Mouse (Mus musculus) 3134 (cell line): ENCODE measurements around the gene Lnx1.

Experiments
- DNase-seq: peaks from one replicate; pipeline ENCODE4 v3.0.0-alpha.2; 2011; ENCODE audit warnings: low spot score; ENCODE audit not compliant: insufficient read length; ENCODE audit errors: extremely low read depth

The Lnx1 gene

DNA sequence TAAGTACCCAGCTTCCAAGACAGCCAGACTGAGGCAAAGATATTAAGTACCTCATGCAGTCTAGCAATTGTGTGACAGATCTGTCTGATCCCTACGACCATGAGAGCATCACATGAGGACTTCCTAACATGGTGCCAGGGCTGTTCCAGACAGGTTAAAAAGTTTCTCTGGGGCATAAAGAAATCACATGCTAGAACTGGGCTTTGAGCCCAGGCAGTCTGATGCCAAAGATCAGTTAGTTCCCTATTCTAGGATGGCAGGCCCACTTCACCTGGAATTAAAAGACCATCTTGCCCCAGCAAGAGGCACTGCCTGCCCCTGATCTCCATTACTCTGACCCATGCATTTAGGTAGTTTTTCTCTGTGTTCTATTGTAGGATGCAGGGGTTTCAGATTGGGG, 3.0 kb downstream of the Lnx1 start:
- DNase-seq: no peak

DNA sequence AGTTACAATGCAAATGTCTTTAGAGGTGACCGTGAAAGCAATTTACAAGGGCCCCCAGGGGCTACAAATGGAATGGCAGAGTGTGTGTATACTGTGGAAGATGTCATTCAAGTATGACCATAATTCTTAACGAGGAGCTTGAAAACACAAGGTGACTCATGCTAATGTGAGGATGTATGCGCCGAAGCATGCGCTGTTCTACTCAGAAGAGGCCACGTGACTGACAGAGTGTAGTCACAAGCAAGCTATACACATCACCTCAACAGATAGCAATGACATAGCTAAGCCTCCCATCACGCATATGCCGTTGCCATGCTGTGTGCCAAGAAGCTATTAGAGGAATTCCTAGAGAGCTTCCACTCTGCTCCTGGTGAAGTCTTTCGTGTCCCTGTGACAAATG, 5.2 kb downstream of the Lnx1 start:
- DNase-seq: no peak

DNA sequence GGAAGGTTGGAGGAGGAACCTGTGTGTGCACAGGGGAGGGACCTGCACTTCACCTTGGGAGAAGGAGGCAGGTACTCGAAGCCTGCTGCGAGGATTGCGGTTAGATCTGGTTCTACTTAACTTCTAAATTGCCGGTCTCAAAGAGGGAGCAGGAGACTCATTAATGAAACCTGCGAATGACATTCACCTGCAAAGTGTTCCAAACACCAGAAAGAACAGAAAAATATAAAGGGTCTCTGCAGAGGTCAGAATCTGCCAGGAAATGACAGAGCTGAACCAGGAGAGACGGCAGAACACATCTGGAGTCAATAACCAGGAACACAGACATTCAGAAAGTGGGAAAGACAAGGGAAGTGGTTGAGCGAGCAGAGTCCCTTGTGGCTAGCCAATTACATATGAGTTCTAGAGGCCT, 8.3 kb downstream of the Lnx1 start:
- no peak for DNase-seq

- DNase-seq: no peak
Observed at GRCm38 (mm10) chr5:74693836-74694235, 8.9 kb downstream of the Lnx1 start.

DNA sequence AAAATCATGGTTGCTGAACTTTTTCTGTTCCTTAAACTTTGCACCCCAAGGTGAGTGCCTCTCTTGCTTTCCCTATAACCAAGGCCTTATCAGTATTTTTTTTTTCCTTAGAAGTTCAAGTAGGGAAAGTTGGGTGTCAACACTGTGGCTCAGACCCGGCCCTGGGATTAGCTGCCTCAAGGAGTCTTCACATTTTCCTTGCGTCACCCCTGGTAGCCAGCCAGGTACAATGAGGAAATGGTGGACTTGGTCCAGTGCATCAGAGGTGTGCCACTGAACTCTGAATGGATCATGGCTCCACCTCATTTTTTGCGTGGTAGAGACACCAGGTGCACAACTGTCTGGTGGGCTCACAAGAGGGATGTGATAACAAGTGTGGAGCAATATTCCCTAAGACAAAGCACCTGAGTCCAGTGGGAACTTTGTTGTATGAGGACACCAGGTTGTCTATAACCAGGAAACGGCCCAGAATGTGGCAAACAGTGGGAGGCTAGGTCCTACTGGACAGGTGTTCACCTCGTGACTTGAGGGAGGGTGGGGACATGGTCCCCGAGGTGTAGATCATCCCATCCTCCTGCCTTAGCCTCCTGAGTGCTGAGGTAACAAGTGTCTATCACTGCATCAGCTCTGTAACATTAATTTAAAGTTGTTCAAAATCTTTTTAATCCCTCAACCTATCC, 10.2 kb downstream of the Lnx1 start:
- no peak for DNase-seq

GRCm38 (mm10) chr5:74688822-74689221, 13.9 kb downstream of the Lnx1 start:
- DNase-seq: no peak

GRCm38 (mm10) chr5:74684944-74685343, 17.8 kb downstream of the Lnx1 start:
- no peak for DNase-seq

DNA sequence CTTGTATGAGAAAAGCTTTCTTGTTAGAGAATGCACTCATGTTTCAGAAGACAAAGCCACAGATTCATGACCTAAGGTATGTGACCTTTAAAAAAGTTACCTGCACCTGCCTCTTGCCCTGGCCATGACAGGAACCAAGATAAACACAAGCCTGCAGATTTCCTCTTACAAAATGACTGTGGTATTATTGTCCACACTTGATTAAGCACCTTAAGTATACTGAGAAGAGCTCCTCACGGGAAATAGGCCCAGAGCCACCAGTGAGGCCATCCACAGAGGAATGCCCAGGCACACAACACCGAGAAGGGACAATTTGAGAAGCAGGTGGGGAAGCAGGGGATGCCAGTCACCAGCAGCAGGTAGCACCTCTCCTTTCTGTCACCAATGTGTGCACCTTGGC, 18.9 kb downstream of the Lnx1 start:
- DNase-seq: no peak

GRCm38 (mm10) chr5:74682735-74683134, 20.0 kb downstream of the Lnx1 start:
- no peak for DNase-seq

DNA sequence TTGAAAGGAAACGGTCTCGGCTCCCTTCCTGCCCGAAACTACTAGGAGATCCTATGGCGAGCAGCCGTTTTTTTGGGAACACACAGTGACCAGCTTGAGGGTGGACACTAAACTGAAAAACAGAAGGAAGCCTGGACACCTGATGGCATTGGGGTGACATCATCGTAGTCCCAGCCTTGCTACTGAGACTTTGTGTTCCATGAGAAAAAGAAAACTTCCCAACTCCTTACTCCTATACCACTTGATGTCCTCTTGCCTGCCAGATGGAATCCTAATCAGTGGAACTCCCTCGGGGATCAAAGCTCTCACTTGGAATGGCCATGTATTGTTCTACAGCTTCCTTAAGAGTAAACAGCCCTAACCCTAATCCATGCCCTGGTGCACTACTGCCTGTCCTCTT, 23.1 kb downstream of the Lnx1 start:
- DNase-seq: no peak

DNA sequence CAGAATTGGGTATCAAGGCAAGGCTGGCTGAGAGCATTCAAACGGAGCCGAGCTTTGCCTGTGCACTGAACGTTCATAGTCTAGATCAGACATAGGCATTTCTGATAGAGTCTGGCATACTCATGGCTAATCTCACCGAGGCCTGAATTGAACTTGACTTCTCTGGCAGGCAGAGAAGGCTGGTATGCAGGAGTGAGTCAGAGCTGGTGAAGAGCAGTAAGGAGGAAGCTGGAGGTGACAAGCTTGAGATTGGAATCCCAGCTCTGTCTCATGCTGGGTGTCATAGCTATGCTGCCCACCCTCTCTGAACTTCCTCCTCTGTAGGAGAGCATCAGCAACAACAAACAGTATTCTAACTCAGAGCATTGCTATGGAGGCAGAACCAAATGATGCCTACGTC, 24.0 kb downstream of the Lnx1 start:
- no peak for DNase-seq

- no peak for DNase-seq
Observed at GRCm38 (mm10) chr5:74677399-74678338, 25.0 kb downstream of the Lnx1 start.

GRCm38 (mm10) chr5:74672556-74672955, 30.2 kb downstream of the Lnx1 start:
- DNase-seq: no peak

DNA sequence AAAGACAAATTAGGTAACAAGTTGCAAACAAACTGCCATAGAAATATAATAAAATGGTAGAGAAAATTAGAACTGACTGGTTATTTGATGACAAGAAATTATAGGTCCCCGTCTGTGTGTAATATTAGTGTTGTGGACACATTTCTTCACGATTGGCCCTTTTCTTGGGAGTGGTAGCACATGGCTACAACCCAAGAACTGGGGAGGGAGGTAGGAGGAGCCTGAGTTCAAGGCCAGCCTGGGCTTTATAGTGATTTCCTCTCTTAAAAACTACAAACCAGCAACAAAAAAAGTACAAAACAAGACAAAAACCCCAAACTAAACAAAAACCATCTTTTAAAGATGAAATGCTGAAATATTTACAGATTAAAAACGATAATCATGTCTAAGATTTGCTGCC, 31.8 kb downstream of the Lnx1 start:
- no peak for DNase-seq

DNA sequence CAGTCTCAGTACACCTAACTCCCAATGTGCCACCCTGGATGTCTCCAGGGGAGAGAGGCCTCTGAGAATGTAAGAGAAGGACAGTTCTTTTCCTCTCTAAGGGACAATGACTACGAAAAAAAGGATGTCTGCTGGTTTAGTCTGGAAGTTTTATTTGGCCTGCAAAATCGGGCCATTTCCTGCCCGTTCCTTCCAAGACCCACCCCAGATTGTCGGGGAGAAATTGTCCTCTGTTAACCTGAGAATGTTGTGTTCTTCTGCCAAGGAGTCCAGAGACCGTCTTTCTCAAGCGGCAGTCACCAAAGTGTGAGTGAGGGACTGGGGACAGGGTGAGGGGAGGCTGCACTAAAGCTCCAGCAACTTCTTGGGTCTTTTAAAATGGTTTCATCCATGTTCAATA, 32.8 kb downstream of the Lnx1 start:
- DNase-seq: no peak

DNA sequence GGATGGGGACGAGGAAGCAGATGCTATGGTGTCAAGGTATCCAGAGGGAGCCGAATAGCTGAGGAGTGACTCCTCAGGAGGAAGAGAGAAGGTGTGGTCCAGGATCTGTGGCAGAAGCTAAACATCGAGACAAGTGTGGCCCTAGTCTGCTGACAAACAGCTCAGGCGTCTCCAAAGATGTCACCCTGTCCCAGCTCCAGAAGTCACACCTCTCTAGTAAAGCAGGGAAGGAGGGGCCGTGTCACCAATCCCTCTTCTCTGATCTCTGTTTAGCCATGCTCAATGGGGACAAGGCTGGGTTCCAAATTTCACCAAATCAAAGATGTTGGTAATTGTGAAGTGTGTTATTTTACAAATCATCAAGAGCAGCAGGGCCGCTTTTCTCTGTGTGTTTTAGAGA, 33.8 kb downstream of the Lnx1 start:
- no peak for DNase-seq

DNA sequence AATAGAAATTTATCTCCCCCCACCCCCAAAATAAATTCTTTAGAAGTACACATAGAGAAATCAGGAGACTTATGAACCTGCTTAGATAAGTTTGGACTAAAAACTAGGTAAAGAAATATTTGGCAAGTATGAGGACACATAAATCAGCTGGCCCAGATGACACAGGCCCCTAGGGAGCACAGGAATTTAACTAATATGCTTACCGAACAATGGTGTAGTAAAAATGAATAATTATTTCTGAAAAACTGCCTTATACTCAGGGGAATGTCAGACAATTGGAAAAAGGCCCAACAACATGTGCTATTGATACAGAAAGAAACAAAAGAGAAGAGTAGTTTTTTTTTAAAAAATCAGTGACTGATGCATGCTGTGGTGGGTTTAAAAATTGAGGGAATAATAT, 40.1 kb downstream of the Lnx1 start:
- DNase-seq: no peak

DNA sequence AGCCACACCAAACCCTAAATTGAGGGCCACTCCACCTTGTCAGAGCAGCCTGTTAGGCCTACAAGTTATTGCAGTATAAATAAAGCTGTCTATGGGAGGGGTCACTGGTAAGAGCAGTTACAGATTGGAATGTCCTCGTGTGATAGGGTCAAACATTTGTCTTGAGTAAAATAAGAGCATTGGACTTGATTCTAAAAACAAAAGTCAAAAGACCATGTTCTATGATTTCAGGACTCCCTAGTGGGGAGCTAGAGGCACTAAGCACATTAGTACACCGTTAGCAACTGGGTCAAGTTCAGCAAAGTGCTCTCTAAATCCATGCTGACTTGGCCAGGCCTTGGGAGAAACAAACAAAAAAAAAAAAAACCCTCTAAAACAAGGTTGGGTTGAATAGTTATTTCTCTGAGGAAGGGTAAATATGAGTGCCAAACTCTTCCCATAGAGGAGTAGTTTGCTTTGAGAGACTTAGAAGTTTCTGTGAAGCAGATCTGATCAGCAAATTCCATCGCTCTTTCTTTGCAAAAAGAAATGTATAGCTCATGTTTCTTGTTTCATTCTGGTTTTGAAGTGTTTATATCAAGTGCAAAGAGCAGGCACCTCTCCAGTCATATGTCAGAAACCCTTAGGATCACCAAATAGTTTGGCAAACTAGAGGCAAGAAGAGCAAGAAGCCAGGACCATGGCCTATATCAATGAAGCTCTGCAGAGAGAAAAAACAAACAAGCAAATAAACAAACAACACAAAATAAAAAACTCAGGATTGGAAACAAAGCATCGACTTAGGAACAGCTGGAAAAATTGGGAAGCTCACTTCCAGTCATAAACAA, 40.8 kb downstream of the Lnx1 start:
- no peak for DNase-seq

GRCm38 (mm10) chr5:74659856-74660255, 42.9 kb downstream of the Lnx1 start:
- DNase-seq: no peak

GRCm38 (mm10) chr5:74659281-74659680, 43.4 kb downstream of the Lnx1 start:
- no peak for DNase-seq

- no peak for DNase-seq
Observed at GRCm38 (mm10) chr5:74657930-74658329, 44.8 kb downstream of the Lnx1 start.
